Mouse (Mus musculus) spleen, adult 2 months (tissue): Measurements from ENCODE around the gene St3gal5.

Source experiments
- CTCF ChIP-seq: fragments of 200-500 bp; IDR thresholded peaks from 2 replicates; pipeline ENCODE4 v1.5.1; 2011; ENCODE audit warnings: mild to moderate bottlenecking, inconsistent platforms; ENCODE audit not compliant: insufficient read depth, insufficient read length, insufficient replicate concordance; ENCODE audit errors: extremely low read depth
- POLR2A ChIP-seq: fragments of 200-500 bp; IDR thresholded peaks from 2 replicates; pipeline ENCODE4 v1.6.1; 2011; ENCODE audit warnings: low read depth, low read length, inconsistent platforms

GRCm38 (mm10) chr6:72087402-72087801 lies 10.0 kb upstream of the St3gal5 start:
- TF ChIP-seq CTCF (no peak), POLR2A (no peak)
